Mouse (Mus musculus) hindbrain, embryonic 12.5 days (tissue): ENCODE measurements at regions not wholly inside any gene's neighbourhood (a gene's known extent, or its start where the extent isn't known, plus 50 kb on each side); places are given as distances from the start of the nearest gene placed in this dataset.

ENCODE experiments used
- ATAC-seq: fragments of 200-750 bp; cut with Nextera tagmentation; 2 replicates; pipeline ENCODE4 v1.8.0; 2017; ENCODE audit warnings: moderate TSS enrichment; ENCODE audit not compliant: low FRiP score
- H3K27ac ChIP-seq: fragments of 300-500 bp; sonication (generic); 2 replicates; pipeline ENCODE4 v1.5.1; 2016; ENCODE audit warnings: mild to moderate bottlenecking
- H3K27me3 ChIP-seq: fragments of 300-500 bp; sonication (generic); 2 replicates; pipeline ENCODE4 v1.6.1; 2016; ENCODE audit warnings: mild to moderate bottlenecking
- H3K36me3 ChIP-seq: fragments of 300-500 bp; sonication (generic); 2 replicates; pipeline ENCODE4 v1.6.1; 2016; ENCODE audit warnings: mild to moderate bottlenecking
- H3K4me1 ChIP-seq: fragments of 300-500 bp; sonication (generic); 2 replicates; pipeline ENCODE4 v1.6.1; 2016
- H3K4me2 ChIP-seq: fragments of 300-500 bp; sonication (generic); replicated peaks from 2 replicates; pipeline ENCODE4 v1.6.1; 2016; ENCODE audit warnings: mild to moderate bottlenecking
- H3K4me3 ChIP-seq: fragments of 300-500 bp; sonication (generic); 2 replicates; pipeline ENCODE4 v1.5.1; 2016; ENCODE audit warnings: mild to moderate bottlenecking
- H3K9ac ChIP-seq: fragments of 300-500 bp; sonication (generic); 2 replicates; pipeline ENCODE4 v1.6.1; 2016; ENCODE audit warnings: mild to moderate bottlenecking, moderate library complexity
- H3K9me3 ChIP-seq: fragments of 300-500 bp; sonication (generic); replicated peaks from 2 replicates; pipeline ENCODE4 v1.6.1; 2016; ENCODE audit warnings: mild to moderate bottlenecking
- WGBS: fragments of 180-500 bp; shearing (Covaris S2); methylation state at CpG from one replicate; pipeline ENCODE4 v1.1.7; 2016; 5-methylcytosine and 5-hydroxymethylcytosine counted together

GRCm38 (mm10) chr13:103504987-103505386, 170.7 kb upstream of the Mast4 start:
- no peak overlapping the region for H3K4me3 ChIP-seq
- ATAC-seq, result no peak
- 88% methylated on average over 7 of the region's 7 CpGs for WGBS
- no peaks in the 10 kb centered on the region for H3K36me3 ChIP-seq
- H3K27ac ChIP-seq, result no peak overlapping the region
- H3K9me3 ChIP-seq, result no peaks in the 10 kb centered on the region
- no peak overlapping the region for H3K9ac ChIP-seq
- no peaks in the 10 kb centered on the region for H3K4me1 ChIP-seq
- H3K27me3 ChIP-seq, result no peaks in the 10 kb centered on the region
- H3K4me2 ChIP-seq, result no peak overlapping the region

- Histone ChIP-seq H3K27me3 (no peaks in the 10 kb centered on the region), H3K36me3 (no peaks in the 10 kb centered on the region), H3K4me1 (no peaks in the 10 kb centered on the region), H3K4me3 (no peak overlapping the region), H3K9me3 (no peaks in the 10 kb centered on the region), H3K27ac (no peak overlapping the region), H3K4me2 (no peak overlapping the region), H3K9ac (no peak overlapping the region)
- no peak for ATAC-seq
- 91% methylated on average over 8 of the region's 8 CpGs for WGBS
Measured at GRCm38 (mm10) chr13:103499376-103499775, 165.1 kb upstream of the Mast4 start.

GRCm38 (mm10) chr13:103494371-103494770, 160.1 kb upstream of the Mast4 start:
- Histone ChIP-seq H3K36me3 (no peaks in the 10 kb centered on the region), H3K4me2 (no peak overlapping the region), H3K4me1 (peaks cover 3% of the 10 kb centered on the region; the same call in 1 of the 2 replicates), H3K27me3 (no peaks in the 10 kb centered on the region), H3K4me3 (no peak overlapping the region), H3K9ac (no peak overlapping the region), H3K9me3 (no peaks in the 10 kb centered on the region), H3K27ac (no peak overlapping the region)
- 79% methylated on average over 9 of the region's 9 CpGs for whole genome bisulfite sequencing
- no peak for ATAC-seq

- Histone ChIP-seq H3K4me2 (no peak overlapping the region), H3K9me3 (no peaks in the 10 kb centered on the region), H3K27ac (no peak overlapping the region), H3K4me1 (peaks cover 3% of the 10 kb centered on the region; the same call in 1 of the 2 replicates), H3K36me3 (no peaks in the 10 kb centered on the region), H3K4me3 (no peak overlapping the region), H3K9ac (no peak overlapping the region), H3K27me3 (no peaks in the 10 kb centered on the region)
- ATAC-seq, result no peak
- 78% methylated on average over 7 of the region's 7 CpGs for WGBS
Measured at GRCm38 (mm10) chr13:103493567-103493966, 159.3 kb upstream of the Mast4 start.

GRCm38 (mm10) chr13:103490049-103490448, 155.8 kb upstream of the Mast4 start:
- no peak overlapping the region for H3K9ac ChIP-seq
- H3K4me2 ChIP-seq, result no peak overlapping the region
- H3K27ac ChIP-seq, result no peak overlapping the region
- peaks cover 3% of the 10 kb centered on the region; the same call in 1 of the 2 replicates for H3K4me1 ChIP-seq
- H3K4me3 ChIP-seq, result no peak overlapping the region
- ATAC-seq, result no peak
- no peaks in the 10 kb centered on the region for H3K27me3 ChIP-seq
- WGBS, result 48% methylated on average over 6 of the region's 6 CpGs
- no peaks in the 10 kb centered on the region for H3K36me3 ChIP-seq
- H3K9me3 ChIP-seq, result no peaks in the 10 kb centered on the region

GRCm38 (mm10) chr13:103484092-103484491, 149.8 kb upstream of the Mast4 start:
- no peaks in the 10 kb centered on the region for H3K27me3 ChIP-seq
- no peak overlapping the region for H3K4me2 ChIP-seq
- no peak overlapping the region for H3K9ac ChIP-seq
- H3K4me3 ChIP-seq, result no peak overlapping the region
- H3K9me3 ChIP-seq, result no peaks in the 10 kb centered on the region
- H3K4me1 ChIP-seq, result no peaks in the 10 kb centered on the region
- H3K36me3 ChIP-seq, result no peaks in the 10 kb centered on the region
- no peak overlapping the region for H3K27ac ChIP-seq
- WGBS, result 63% methylated on average over 5 of the region's 5 CpGs
- no peak for ATAC-seq

GRCm38 (mm10) chr13:103483392-103483791, 149.1 kb upstream of the Mast4 start:
- no peaks in the 10 kb centered on the region for H3K4me1 ChIP-seq
- H3K27me3 ChIP-seq, result no peaks in the 10 kb centered on the region
- no peak overlapping the region for H3K9ac ChIP-seq
- H3K27ac ChIP-seq, result no peak overlapping the region
- no peaks in the 10 kb centered on the region for H3K36me3 ChIP-seq
- WGBS, result 81% methylated on average over 7 of the region's 7 CpGs
- no peak overlapping the region for H3K4me3 ChIP-seq
- no peak for ATAC-seq
- no peak overlapping the region for H3K4me2 ChIP-seq
- H3K9me3 ChIP-seq, result no peaks in the 10 kb centered on the region

GRCm38 (mm10) chr13:103476328-103476727, 142.0 kb upstream of the Mast4 start:
- H3K27me3 ChIP-seq, result no peaks in the 10 kb centered on the region
- H3K27ac ChIP-seq, result no peak overlapping the region
- H3K4me2 ChIP-seq, result no peak overlapping the region
- H3K36me3 ChIP-seq, result no peaks in the 10 kb centered on the region
- H3K9ac ChIP-seq, result no peak overlapping the region
- no peaks in the 10 kb centered on the region for H3K9me3 ChIP-seq
- H3K4me1 ChIP-seq, result no peaks in the 10 kb centered on the region
- H3K4me3 ChIP-seq, result no peak overlapping the region
- 87% methylated on average over 6 of the region's 6 CpGs for WGBS
- no peak for ATAC-seq

GRCm38 (mm10) chr13:103472216-103472615, 137.9 kb upstream of the Mast4 start:
- Histone ChIP-seq H3K9me3 (no peaks in the 10 kb centered on the region), H3K4me3 (no peak overlapping the region), H3K4me1 (no peaks in the 10 kb centered on the region), H3K36me3 (no peaks in the 10 kb centered on the region), H3K27ac (no peak overlapping the region), H3K9ac (no peak overlapping the region), H3K4me2 (no peak overlapping the region), H3K27me3 (no peaks in the 10 kb centered on the region)
- no peak for ATAC-seq
- WGBS, result 67% methylated on average over 6 of the region's 6 CpGs

GRCm38 (mm10) chr13:103470141-103470540, 135.8 kb upstream of the Mast4 start:
- Histone ChIP-seq H3K27ac (no peak overlapping the region), H3K4me1 (no peaks in the 10 kb centered on the region), H3K9me3 (no peaks in the 10 kb centered on the region), H3K9ac (no peak overlapping the region), H3K4me3 (no peak overlapping the region), H3K27me3 (no peaks in the 10 kb centered on the region), H3K4me2 (no peak overlapping the region), H3K36me3 (no peaks in the 10 kb centered on the region)
- ATAC-seq, result no peak
- 64% methylated on average over 6 of the region's 6 CpGs for WGBS

- H3K27ac ChIP-seq, result no peak overlapping the region
- no peak overlapping the region for H3K4me3 ChIP-seq
- H3K9me3 ChIP-seq, result no peaks in the 10 kb centered on the region
- ATAC-seq, result no peak
- H3K4me2 ChIP-seq, result no peak overlapping the region
- H3K4me1 ChIP-seq, result no peaks in the 10 kb centered on the region
- WGBS, result 71% methylated on average over 4 of the region's 4 CpGs
- no peaks in the 10 kb centered on the region for H3K36me3 ChIP-seq
- H3K27me3 ChIP-seq, result no peaks in the 10 kb centered on the region
- no peak overlapping the region for H3K9ac ChIP-seq
Measured at GRCm38 (mm10) chr13:103460499-103460898, 126.2 kb upstream of the Mast4 start.

GRCm38 (mm10) chr13:103459486-103460147, 125.3 kb upstream of the Mast4 start:
- 85% methylated on average over 13 of the region's 13 CpGs for whole genome bisulfite sequencing

GRCm38 (mm10) chr13:103452837-103453236, 118.5 kb upstream of the Mast4 start:
- no peaks in the 10 kb centered on the region for H3K27me3 ChIP-seq
- H3K36me3 ChIP-seq, result no peaks in the 10 kb centered on the region
- H3K4me2 ChIP-seq, result no peak overlapping the region
- H3K9me3 ChIP-seq, result no peaks in the 10 kb centered on the region
- H3K4me1 ChIP-seq, result no peaks in the 10 kb centered on the region
- no peak overlapping the region for H3K9ac ChIP-seq
- ATAC-seq, result no peak
- 76% methylated on average over 4 of the region's 4 CpGs for WGBS
- no peak overlapping the region for H3K27ac ChIP-seq
- no peak overlapping the region for H3K4me3 ChIP-seq

More at GRCm38 (mm10) chr13:103459486-103460147, 125.3 kb upstream of the Mast4 start:
- no peak overlapping the region for H3K4me2 ChIP-seq
- no peaks in the 10 kb centered on the region for H3K4me1 ChIP-seq
- no peaks in the 10 kb centered on the region for H3K27me3 ChIP-seq
- ATAC-seq, result no peak
- H3K4me3 ChIP-seq, result no peak overlapping the region
- no peaks in the 10 kb centered on the region for H3K9me3 ChIP-seq
- H3K9ac ChIP-seq, result no peak overlapping the region
- no peaks in the 10 kb centered on the region for H3K36me3 ChIP-seq
- H3K27ac ChIP-seq, result no peak overlapping the region
